Mouse (Mus musculus) limb, embryonic 13.5 days (tissue): ENCODE measurements around the gene Hdac8. TPM values are rescaled to one million over a fixed set of nuclear protein-coding genes. Genes with fewer than 3 reads are reported as not detected.

ENCODE experiments used
- ATAC-seq: fragments of 200-750 bp; cut with Nextera tagmentation; 2 replicates; pipeline ENCODE4 v1.8.0; 2017; ENCODE audit warnings: low read depth, moderate number of reproducible peaks, moderate TSS enrichment; ENCODE audit not compliant: low FRiP score
- H3K27ac ChIP-seq: fragments of 300-500 bp; sonication (generic); 2 replicates; pipeline ENCODE4 v1.5.1; 2015; ENCODE audit warnings: inconsistent platforms, mild to moderate bottlenecking, moderate library complexity
- H3K27me3 ChIP-seq: fragments of 300-500 bp; sonication (generic); 2 replicates; pipeline ENCODE4 v1.6.1; 2015; ENCODE audit warnings: mild to moderate bottlenecking, inconsistent platforms
- H3K36me3 ChIP-seq: fragments of 300-500 bp; sonication (generic); 2 replicates; pipeline ENCODE4 v1.6.1; 2015; ENCODE audit warnings: inconsistent platforms, mild to moderate bottlenecking, moderate library complexity
- H3K4me1 ChIP-seq: fragments of 300-500 bp; sonication (generic); 2 replicates; pipeline ENCODE4 v1.6.1; 2015; ENCODE audit warnings: inconsistent platforms
- H3K4me2 ChIP-seq: fragments of 300-500 bp; sonication (generic); replicated peaks from 2 replicates; pipeline ENCODE4 v1.6.1; 2015; ENCODE audit warnings: inconsistent platforms, mild to moderate bottlenecking, moderate library complexity
- H3K4me3 ChIP-seq: fragments of 300-500 bp; sonication (generic); 2 replicates; pipeline ENCODE4 v1.5.1; 2015; ENCODE audit warnings: moderate library complexity, mild to moderate bottlenecking, inconsistent platforms
- H3K9ac ChIP-seq: fragments of 300-500 bp; sonication (generic); 2 replicates; pipeline ENCODE4 v1.6.1; 2015; ENCODE audit warnings: mild to moderate bottlenecking, inconsistent platforms
- H3K9me3 ChIP-seq: fragments of 300-500 bp; sonication (generic); 2 replicates; pipeline ENCODE4 v1.6.1; 2016; ENCODE audit warnings: inconsistent platforms
- WGBS: fragments of 180-500 bp; shearing (Covaris S2); methylation state at CpG from one replicate; pipeline ENCODE4 v1.1.7; 2015; 5-methylcytosine and 5-hydroxymethylcytosine counted together
- polyA plus RNA-seq: library from polyadenylated mRNA; unstranded; fragments of >200 nt; fragmentation: Nextera tagmentation; extraction: Ambion mirVana; gene quantifications from 2 replicates; pipeline ENCODE4 v1.2.1, GENCODE M21; 2015

Gene Hdac8
- polyA plus RNA-seq, 1 experiment from 2014 or later: 19.3 TPM

DNA sequence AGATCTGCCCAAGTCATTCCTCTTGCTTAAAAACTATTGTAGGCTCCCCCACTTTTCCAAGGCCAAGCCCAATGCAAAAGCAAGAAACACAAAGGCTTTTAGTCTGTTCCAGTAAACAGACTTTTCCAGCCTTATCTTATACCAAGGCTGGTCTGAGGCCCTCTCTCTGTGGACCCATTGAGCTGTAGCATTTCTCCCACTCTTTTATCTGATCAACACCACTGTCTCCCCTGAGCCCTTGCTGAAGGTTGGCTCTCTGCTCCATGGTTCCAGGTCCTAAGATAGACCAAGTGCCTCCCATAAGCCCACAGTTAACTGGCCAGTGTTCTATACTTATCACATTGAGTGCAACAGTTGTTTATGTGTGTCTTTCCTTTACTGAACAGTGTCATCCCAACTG, 185.9 kb downstream of the Hdac8 start:
- H3K4me2 ChIP-seq: no peak overlapping the region
- H3K36me3 ChIP-seq: no peaks in the 10 kb centered on the region
- no peak overlapping the region for H3K9ac ChIP-seq
- no peak for ATAC-seq
- H3K4me1 ChIP-seq: no peaks in the 10 kb centered on the region
- H3K4me3 ChIP-seq: no peak overlapping the region
- peaks cover 18% of the 10 kb centered on the region for H3K27me3 ChIP-seq
- no peak overlapping the region for H3K27ac ChIP-seq
- no peaks in the 10 kb centered on the region for H3K9me3 ChIP-seq

- no peak overlapping the region for H3K4me2 ChIP-seq
- no peak overlapping the region for H3K4me3 ChIP-seq
- 79% methylated on average over 5 of the region's 5 CpGs for WGBS
- no peaks in the 10 kb centered on the region for H3K4me1 ChIP-seq
- no peak overlapping the region for H3K9ac ChIP-seq
- no peak for ATAC-seq
- H3K27ac ChIP-seq: no peak overlapping the region
- H3K27me3 ChIP-seq: peaks cover 22% of the 10 kb centered on the region
- H3K36me3 ChIP-seq: no peaks in the 10 kb centered on the region
- no peaks in the 10 kb centered on the region for H3K9me3 ChIP-seq
These were observed 186.4 kb downstream of the Hdac8 start for GRCm38 (mm10) chrX:102318782-102319181.

GRCm38 (mm10) chrX:102311119-102311518, 194.0 kb downstream of the Hdac8 start:
- 67% methylated on average over 3 of the region's 3 CpGs for WGBS

DNA sequence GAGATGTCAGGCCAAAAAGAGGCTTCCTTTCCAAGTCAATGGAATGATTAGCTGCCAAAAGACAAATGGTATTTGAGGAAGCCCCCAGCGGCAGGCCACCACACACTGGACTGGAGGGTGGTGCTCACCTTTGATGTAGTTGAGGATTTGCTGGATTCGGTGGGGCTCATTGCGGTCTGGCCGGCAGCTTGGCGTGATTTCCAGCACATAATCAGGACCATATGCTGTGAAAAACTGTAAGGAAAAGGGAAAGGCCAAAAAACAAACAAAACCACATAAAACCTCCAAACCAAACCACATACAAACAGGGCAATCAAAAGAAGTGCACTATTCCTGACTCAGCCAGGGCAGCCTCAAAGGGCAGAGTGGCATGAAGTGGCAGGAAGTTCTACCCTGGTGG, 197.6 kb downstream of the Hdac8 start:
- H3K9me3 ChIP-seq: no peaks in the 10 kb centered on the region
- H3K4me1 ChIP-seq: peaks cover 13% of the 10 kb centered on the region; the same call in 1 of the 2 replicates
- H3K4me3 ChIP-seq: no peak overlapping the region
- peak overlapping the region; percentile 44; the same call in 1 of the 2 replicates for H3K27ac ChIP-seq
- 43% methylated on average over 5 of the region's 5 CpGs for WGBS
- no peak for ATAC-seq
- no peaks in the 10 kb centered on the region for H3K36me3 ChIP-seq
- peaks cover 67% of the 10 kb centered on the region for H3K27me3 ChIP-seq
- no peak overlapping the region for H3K9ac ChIP-seq
- no peak overlapping the region for H3K4me2 ChIP-seq

More at GRCm38 (mm10) chrX:102311119-102311518, 194.0 kb downstream of the Hdac8 start:
- H3K27me3 ChIP-seq: peaks cover 45% of the 10 kb centered on the region
- H3K9ac ChIP-seq: no peak overlapping the region
- H3K4me1 ChIP-seq: peaks cover 10% of the 10 kb centered on the region; the same call in 1 of the 2 replicates
- H3K4me2 ChIP-seq: no peak overlapping the region
- H3K4me3 ChIP-seq: no peak overlapping the region
- ATAC-seq: no peak
- H3K9me3 ChIP-seq: no peaks in the 10 kb centered on the region
- H3K27ac ChIP-seq: no peak overlapping the region
- no peaks in the 10 kb centered on the region for H3K36me3 ChIP-seq

DNA sequence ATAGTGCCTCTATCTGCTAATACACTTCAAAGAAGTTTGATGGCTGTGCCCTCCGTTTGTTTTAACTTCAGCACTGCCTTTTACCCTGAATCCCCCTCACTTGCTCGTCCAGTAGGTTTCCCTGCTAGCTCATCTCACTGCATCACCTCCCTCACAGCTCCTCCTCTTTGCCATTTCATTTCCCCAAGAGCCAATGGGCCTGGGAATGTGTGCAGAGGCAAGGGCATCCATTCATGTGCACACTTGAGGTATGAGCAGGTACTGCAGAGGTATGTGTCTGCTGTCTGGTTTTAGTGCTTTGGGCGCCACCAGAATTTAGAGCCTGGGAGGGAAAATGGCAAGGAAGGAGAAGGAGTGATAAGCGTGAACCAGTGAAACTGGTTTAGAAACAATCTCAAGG, 199.4 kb downstream of the Hdac8 start:
- H3K27me3 ChIP-seq: peaks cover 53% of the 10 kb centered on the region; the same call in 1 of the 2 replicates
- no peak overlapping the region for H3K9ac ChIP-seq
- 61% methylated on average over 4 of the region's 4 CpGs for WGBS
- no peak overlapping the region for H3K4me2 ChIP-seq
- no peak overlapping the region for H3K27ac ChIP-seq
- no peak for ATAC-seq
- no peaks in the 10 kb centered on the region for H3K9me3 ChIP-seq
- H3K4me1 ChIP-seq: peaks cover 10% of the 10 kb centered on the region; the same call in 1 of the 2 replicates
- no peaks in the 10 kb centered on the region for H3K36me3 ChIP-seq
- no peak overlapping the region for H3K4me3 ChIP-seq

GRCm38 (mm10) chrX:102304914-102305313, 200.2 kb downstream of the Hdac8 start:
- Histone ChIP-seq H3K4me3 (no peak overlapping the region), H3K27ac (no peak overlapping the region), H3K27me3 (peaks cover 46% of the 10 kb centered on the region; the same call in 1 of the 2 replicates), H3K36me3 (no peaks in the 10 kb centered on the region), H3K9me3 (no peaks in the 10 kb centered on the region), H3K4me1 (peaks cover 10% of the 10 kb centered on the region; the same call in 1 of the 2 replicates), H3K4me2 (no peak overlapping the region), H3K9ac (no peak overlapping the region)
- 75% methylated on average over 4 of the region's 4 CpGs for WGBS
- no peak for ATAC-seq

DNA sequence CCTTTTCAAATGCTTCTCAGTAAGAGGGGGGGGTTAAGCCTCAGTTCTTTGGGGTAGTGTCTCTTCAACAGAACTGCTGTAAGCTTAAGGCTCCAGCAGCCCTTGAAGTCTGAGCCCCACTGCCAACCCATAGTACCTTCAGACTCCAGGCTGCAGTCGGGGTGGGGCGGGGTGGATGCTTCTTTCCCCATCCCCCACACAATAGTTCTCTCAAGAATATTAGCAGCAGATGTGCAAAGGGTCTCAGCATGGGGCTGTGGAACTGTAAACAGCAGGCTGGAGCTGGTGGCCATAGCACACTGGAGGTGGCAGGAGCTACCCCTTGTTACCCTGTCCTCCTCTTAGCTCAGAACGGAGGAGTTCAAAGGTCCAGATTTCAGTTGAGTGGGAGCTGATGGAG, 202.7 kb downstream of the Hdac8 start:
- ATAC-seq: no peak
- Histone ChIP-seq H3K4me1 (peaks cover 6% of the 10 kb centered on the region; the same call in 1 of the 2 replicates), H3K27me3 (peaks cover 44% of the 10 kb centered on the region; the same call in 1 of the 2 replicates), H3K4me2 (no peak overlapping the region), H3K9me3 (no peaks in the 10 kb centered on the region), H3K27ac (no peak overlapping the region), H3K4me3 (no peak overlapping the region), H3K9ac (no peak overlapping the region), H3K36me3 (no peaks in the 10 kb centered on the region)
- WGBS: 19% methylated on average over 3 of the region's 3 CpGs

GRCm38 (mm10) chrX:102284889-102285288, 220.3 kb downstream of the Hdac8 start:
- H3K9me3 ChIP-seq: no peaks in the 10 kb centered on the region
- no peak overlapping the region for H3K9ac ChIP-seq
- no peak overlapping the region for H3K4me2 ChIP-seq
- 33% methylated on average over 3 of the region's 3 CpGs for WGBS
- 0 out of 2 replicates have a peak, but pooled peaks cover 5% of the 10 kb centered on the region for H3K4me1 ChIP-seq
- H3K4me3 ChIP-seq: no peak overlapping the region
- H3K27me3 ChIP-seq: peaks cover 26% of the 10 kb centered on the region
- no peak for ATAC-seq
- no peaks in the 10 kb centered on the region for H3K36me3 ChIP-seq
- no peak overlapping the region for H3K27ac ChIP-seq

DNA sequence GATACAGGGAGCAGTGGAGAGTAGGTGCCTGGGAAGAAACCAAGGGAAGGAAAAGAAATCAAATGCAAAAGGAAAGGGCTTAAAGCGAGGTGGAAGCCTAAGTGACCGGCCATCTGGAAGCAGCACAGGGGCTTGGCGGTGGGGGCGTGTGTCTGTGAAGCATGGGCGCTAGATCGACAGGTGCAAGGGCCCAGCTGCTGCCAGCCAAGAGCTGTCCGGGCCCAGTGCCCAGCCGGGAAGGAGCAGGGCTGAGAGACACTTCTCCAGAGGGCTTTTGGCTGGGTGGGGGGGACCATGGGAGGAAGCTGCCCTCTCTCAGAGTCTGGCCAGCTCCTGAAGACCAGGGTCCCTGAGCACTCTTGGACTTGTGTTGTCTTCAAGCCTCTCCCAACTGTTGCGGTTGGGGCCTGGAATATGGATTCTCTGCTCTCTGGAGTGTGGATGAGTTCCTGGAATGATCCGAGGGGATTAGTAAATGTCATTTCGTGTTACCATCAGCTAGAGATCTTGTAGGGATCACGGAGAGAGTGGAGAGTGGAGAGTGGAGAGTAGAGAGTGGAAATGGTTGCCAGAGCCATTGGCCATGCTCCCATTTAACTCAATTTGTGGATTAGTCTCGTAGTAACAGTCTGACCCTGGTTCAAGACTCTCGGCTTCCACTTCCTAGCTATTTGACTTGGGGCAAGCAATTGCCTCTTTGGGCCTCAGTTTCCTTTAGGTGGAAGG, 242.4 kb downstream of the Hdac8 start:
- no peak overlapping the region for H3K27ac ChIP-seq
- H3K27me3 ChIP-seq: peaks cover 30% of the 10 kb centered on the region
- H3K36me3 ChIP-seq: no peaks in the 10 kb centered on the region
- H3K4me1 ChIP-seq: no peaks in the 10 kb centered on the region
- 79% methylated on average over 14 of the region's 14 CpGs for WGBS
- no peak overlapping the region for H3K4me2 ChIP-seq
- ATAC-seq: no peak
- H3K9me3 ChIP-seq: no peaks in the 10 kb centered on the region
- no peak overlapping the region for H3K4me3 ChIP-seq
- no peak overlapping the region for H3K9ac ChIP-seq

- Histone ChIP-seq H3K9me3 (no peaks in the 10 kb centered on the region), H3K4me3 (no peak overlapping the region), H3K4me1 (no peaks in the 10 kb centered on the region), H3K27ac (no peak overlapping the region), H3K36me3 (no peaks in the 10 kb centered on the region), H3K4me2 (no peak overlapping the region), H3K27me3 (peaks cover 30% of the 10 kb centered on the region), H3K9ac (no peak overlapping the region)
- ATAC-seq: no peak
- 86% methylated on average over 4 of the region's 4 CpGs for WGBS
These were observed 245.4 kb downstream of the Hdac8 start for GRCm38 (mm10) chrX:102259772-102260171.

DNA sequence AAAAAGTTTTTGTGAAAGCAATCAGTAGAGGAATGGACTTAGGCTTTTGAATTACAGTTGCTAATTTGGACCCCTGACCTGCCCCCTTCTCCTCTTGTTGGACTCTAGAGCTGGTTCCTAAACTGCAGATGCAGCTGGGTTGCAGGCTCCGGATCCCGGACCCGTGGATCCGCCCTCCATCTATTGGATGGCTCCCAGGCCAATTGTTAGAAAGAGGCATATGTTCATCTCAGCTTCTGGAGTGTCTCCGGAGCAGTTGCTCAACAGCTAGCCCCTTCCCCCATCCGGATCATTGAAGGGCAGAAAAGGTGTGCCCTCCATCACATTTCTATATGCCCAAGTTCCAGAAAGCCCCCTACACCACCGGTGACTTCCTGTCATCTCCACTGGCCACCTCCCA, 251.3 kb downstream of the Hdac8 start:
- H3K4me2 ChIP-seq: peak overlapping the region; percentile 83
- 18% methylated on average over 7 of the region's 7 CpGs for WGBS
- H3K4me3 ChIP-seq: peak overlapping the region; percentile 20
- no peaks in the 10 kb centered on the region for H3K36me3 ChIP-seq
- no peaks in the 10 kb centered on the region for H3K9me3 ChIP-seq
- no peak overlapping the region for H3K27ac ChIP-seq
- H3K9ac ChIP-seq: no peak overlapping the region
- no peak for ATAC-seq
- peaks cover 54% of the 10 kb centered on the region for H3K27me3 ChIP-seq
- 0 out of 2 replicates have a peak, but pooled peaks cover 4% of the 10 kb centered on the region for H3K4me1 ChIP-seq

DNA sequence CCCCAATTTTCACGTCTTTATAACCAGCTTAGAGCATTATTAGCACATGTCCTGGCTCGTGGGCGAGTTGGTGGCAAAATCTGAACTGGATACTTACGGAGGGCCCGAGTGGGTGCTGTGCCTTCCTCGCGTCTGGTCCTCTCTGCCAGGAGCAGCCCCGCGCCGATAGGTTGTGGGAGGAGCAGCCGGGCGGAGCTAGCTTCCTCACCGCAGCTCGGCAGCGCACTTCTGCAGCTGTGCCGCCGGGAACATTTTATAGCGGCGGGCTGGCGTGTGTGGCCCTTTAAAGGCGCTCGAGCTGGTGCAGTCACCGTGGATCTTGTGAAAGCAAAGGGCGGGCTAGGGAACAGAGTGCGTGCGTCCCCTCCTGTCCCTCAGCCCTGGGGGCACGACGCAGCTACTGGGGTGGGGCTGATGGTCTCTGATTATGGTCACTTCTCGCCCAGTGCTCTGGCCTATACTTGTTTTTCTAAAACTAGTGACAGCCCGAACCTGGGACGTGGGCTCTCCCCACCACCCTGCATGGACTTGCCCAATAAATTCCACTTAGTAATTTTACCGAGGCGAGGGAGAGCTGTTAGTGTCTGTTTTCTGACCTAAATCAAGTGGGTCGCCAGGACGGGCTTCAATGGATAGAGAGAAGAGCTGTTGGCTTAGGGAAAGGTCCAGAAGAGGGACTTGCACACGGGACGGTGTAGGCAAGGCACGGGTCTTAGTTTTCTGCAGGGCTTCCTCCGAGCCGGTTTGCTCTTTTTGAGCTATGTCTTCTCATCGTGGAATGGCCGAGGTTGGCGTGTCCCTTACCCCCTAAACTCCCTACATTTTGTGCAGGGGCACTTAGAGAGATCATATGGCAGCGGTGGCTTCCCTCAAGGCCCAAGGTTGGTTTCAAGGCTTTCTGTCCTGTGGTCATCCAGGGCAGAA, 253.0 kb downstream of the Hdac8 start, which contains the start of gene Cited1:
Gene Cited1 (minus strand): TSS at position 245 of the 924 bp plus-strand sequence.
- Histone ChIP-seq H3K9me3 (no peaks in the 10 kb centered on the region), H3K36me3 (no peaks in the 10 kb centered on the region), H3K9ac (peak within 1 kb of the TSS; percentile 68), H3K4me3 (peak within 1 kb of the TSS; percentile 57), H3K27me3 (peaks cover 69% of the 10 kb centered on the region), H3K27ac (peak within 1 kb of the TSS; percentile 74; the same call in 1 of the 2 replicates), H3K4me2 (peak within 1 kb of the TSS; percentile 83), H3K4me1 (0 out of 2 replicates have a peak, but pooled peaks cover 4% of the 10 kb centered on the region)
- WGBS: 17% methylated on average over 44 of the region's 44 CpGs
- peak; percentile 92 for ATAC-seq
